Mouse (Mus musculus): ENCODE results near the gene Celf3.

- no peak for TF ChIP-seq JUND (conservative IDR thresholded peaks at IDR 0.05; ENCODE audit: low read depth, low read length)
- TF ChIP-seq E2F4 (IDR thresholded peaks at IDR 0.05; ENCODE audit: insufficient replicate concordance, low read depth, low read length) = no peak
- TF ChIP-seq MAZ (IDR thresholded peaks at IDR 0.05; ENCODE audit: low read depth, low read length) = no peak
- TF ChIP-seq POLR2A (IDR thresholded peaks at IDR 0.05; ENCODE audit: low read depth, low read length) = no peak
Measured at GRCm38 (mm10) chr3:94449377-94449776, 28.7 kb upstream of the Celf3 start.

Measured in CH12.LX (cell line).